Mouse (Mus musculus): ENCODE results near the gene Zfp54. TPM values are rescaled to one million over a fixed set of nuclear protein-coding genes. Genes with fewer than 3 reads are reported as not detected.
"Not testable (repeated sequence)": the region's sequence is repeated elsewhere in the genome, so short reads cannot be mapped to it uniquely, and the experiment has no call there.

Gene Zfp54
- 1 to 10 TPM; 1.3 to 1.4 TPM for total RNA-seq (2021)

GRCm38 (mm10) chr17:21422664-21423599 is at the start of gene Zfp54:
Gene Zfp54 (plus strand): TSS chr17:21423227.
- intact Hi-C loops (cut with DNase I), result loop anchor here (5.0 kb wide), 2 partner anchors 151 to 191 kb away; no protein-coding TSS in a partner anchor
- peak; percentile 24 to 80 for DNase-seq (ENCODE audit: extremely low spot score in 1 of 2, low spot score in 2 of 2)

GRCm38 (mm10) chr17:21375311-21375710 is 47.7 kb upstream of the Zfp54 start:
- intact Hi-C loops (cut with DNase I), result no loop called here
- DNase-seq (ENCODE audit: extremely low spot score in 1 of 2, low spot score in 2 of 2), result no peak

DNA sequence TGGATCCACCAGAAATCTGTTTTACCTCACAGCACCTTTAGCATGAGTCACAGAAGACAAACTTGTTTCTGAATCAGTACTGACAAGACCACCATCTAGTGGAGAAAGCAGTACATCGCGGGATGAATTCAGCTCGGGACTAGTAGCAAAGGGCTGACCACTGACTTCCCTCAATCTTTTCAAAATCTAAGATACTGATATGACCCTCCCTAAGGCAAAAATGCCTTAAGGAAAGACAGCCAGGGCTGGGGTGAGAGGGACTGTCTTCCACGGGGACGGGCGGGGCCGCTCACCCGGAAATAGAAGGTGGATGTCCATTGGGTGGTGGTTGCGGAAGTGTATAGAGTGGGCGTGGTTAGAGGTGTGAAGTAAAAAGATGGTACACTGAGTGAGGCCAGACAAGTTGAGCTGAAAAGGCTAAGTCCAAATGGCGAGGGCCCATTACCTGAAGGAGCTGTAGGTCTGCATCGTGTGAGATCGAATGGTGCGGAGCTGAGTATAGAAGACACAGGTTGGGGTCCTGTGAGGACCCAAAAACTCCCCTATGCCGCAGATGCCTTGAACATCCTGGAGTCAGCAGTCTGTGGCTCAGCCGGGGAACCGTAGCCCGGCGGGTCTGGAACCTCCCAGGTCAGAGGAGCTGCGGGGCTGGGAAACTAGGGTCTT is 39.5 kb upstream of the Zfp54 start, which contains the start of gene Zfp677:
Zfp677 (plus strand) TSS at position 358 of the 666 bp plus-strand sequence.
- DNase-seq (ENCODE audit: extremely low spot score in 1 of 2, low spot score in 2 of 2), result peak; percentile 13 to 63
- intact Hi-C loops (cut with DNase I), result no loop called here

GRCm38 (mm10) chr17:21384057-21384411 is 39.0 kb upstream of the Zfp54 start:
- intact Hi-C loops (cut with DNase I), result no loop called here
- no peak for DNase-seq (ENCODE audit: extremely low spot score in 1 of 2, low spot score in 2 of 2)

DNA sequence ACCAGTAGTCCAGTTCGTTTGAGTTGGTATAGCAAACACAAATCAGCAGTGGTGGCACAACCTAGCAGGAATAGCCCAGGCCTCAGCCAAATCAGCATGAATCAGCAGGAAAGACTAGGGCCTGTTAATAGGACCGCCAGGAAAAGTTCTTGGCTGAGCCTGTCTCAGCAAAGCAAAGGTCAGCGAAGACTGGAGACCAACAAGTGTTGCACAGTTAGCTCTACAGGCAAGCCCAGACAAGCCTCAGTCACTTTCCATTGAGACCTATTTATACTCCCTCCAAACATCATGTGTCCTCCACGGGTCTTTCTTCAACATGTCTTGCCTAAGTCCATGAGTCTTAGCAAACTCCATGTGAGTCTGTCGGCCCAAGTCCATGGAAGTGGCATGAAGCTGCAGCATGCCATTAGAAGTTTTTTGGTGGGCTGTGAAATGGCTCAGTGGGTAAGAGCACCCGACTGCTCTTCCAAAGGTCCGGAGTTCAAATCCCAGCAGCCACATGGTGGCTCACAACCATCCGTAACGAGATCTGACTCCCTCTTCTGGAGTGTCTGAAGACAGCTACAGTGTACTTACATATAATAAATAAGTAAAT is 15.9 kb downstream of the Zfp54 start:
- intact Hi-C loops (cut with DNase I); DNase-seq (ENCODE audit: extremely low spot score in 1 of 2, low spot score in 2 of 2): not testable (repeated sequence)

GRCm38 (mm10) chr17:21449669-21450068 is 26.6 kb downstream of the Zfp54 start:
- DNase-seq (ENCODE audit: extremely low spot score in 1 of 2, low spot score in 2 of 2), result peak; percentile 75 to 78
- intact Hi-C loops (cut with DNase I), result loop anchor here (10.0 kb wide), 1 partner anchor 65 kb away; no protein-coding TSS in a partner anchor

GRCm38 (mm10) chr17:21450138-21450704 is 27.2 kb downstream of the Zfp54 start, which contains the start of gene Zfp51:
Gene Zfp51 (plus strand): TSS chr17:21450374.
- intact Hi-C loops (cut with DNase I), result loop anchor here (10.0 kb wide), 1 partner anchor 65 kb away; no protein-coding TSS in a partner anchor

DNA sequence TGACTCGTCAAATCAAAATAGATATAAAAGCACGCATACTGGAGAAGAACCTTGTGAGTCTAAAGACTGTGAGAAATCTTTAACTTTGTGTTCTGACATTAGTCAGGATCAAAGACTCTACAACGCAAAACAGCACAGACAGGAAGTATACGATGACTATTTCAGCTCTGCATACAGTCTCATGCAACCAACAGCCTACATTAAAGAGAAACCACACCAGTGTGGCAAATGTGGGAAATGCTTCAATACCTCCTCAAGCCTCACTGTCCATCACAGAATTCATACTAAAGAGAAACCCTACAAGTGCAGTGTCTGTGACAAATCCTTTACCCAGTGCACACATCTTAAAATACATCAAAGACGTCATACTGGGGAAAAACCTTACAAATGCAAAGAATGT is 40.5 kb downstream of the Zfp54 start:
- no peak for DNase-seq (ENCODE audit: extremely low spot score in 1 of 2, low spot score in 2 of 2)
- intact Hi-C loops (cut with DNase I), result no loop called here

More at GRCm38 (mm10) chr17:21450138-21450704, 27.2 kb downstream of the Zfp54 start, which contains the start of gene Zfp51:
- peak; percentile 82 to 93 for DNase-seq (ENCODE audit: extremely low spot score in 1 of 2, low spot score in 2 of 2)

DNA sequence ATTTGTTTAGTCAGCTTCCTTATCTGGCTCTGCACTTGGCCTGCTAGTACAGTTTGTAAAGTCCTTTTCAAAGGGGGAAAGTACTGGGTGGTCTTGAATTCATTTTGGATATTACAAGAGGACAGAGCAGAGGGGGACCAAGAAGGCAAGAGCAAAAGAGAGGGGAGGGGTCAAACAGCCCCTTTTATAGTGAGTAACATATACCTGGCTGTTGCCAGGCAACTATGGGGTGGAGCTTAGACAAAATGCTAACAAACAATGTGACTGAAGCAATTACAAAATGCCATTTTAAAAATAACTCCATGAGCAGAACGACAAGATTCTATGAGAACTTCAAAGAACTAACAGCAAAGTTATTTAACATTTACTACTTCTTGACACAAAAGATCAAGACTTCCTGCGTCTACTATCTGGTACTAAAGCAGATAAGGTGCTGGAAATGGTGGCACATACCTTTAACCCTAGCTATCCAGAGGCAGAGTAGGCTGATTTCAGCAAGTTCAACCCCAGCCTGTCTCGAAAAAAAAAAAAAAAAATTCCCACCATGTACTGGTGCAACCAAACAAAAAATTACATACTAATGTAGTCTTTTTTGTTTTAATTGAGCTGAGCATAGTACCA is 49.1 kb downstream of the Zfp54 start:
- intact Hi-C loops (cut with DNase I), result no loop called here
- DNase-seq (ENCODE audit: extremely low spot score in 1 of 2, low spot score in 2 of 2), result no peak

DNA sequence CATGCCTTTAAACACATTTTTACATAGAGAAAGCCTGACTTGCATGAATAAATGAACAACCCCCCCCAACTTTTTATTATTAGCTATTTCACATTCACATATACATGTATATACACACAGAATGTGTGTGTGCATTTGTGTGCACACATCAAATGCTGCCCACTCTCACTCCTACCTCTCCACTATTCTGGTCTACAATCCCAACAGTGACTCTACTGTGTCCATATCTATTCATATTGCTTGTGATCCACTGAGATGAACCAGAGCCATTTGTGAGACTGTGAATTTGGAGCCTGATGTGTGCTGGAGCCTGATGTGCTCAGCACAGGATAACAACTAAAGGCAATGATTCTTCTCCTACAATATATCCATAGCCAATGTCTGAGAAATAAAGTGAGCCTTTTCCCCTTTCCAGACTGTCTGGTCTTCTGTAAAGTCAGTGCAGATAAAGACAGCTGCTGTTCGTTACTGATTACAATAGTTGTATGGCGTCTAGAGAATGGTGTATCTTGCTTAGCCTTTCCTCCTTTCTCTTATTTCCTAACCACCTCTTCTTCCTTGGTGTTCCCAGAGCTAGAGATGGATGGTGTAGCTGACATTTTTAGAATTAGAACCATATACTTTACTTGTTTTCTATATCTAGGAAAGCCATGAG is 49.8 kb downstream of the Zfp54 start:
- DNase-seq (ENCODE audit: extremely low spot score in 1 of 2, low spot score in 2 of 2), result no peak
- intact Hi-C loops (cut with DNase I), result no loop called here

GRCm38 (mm10) chr17:21473362-21474190 is 50.5 kb downstream of the Zfp54 start:
- intact Hi-C loops (cut with DNase I), result no loop called here
- no peak for DNase-seq (ENCODE audit: extremely low spot score in 1 of 2, low spot score in 2 of 2)

- intact Hi-C loops (cut with DNase I); DNase-seq (ENCODE audit: extremely low spot score in 1 of 2, low spot score in 2 of 2): not testable (repeated sequence)
Measured at GRCm38 (mm10) chr17:21474729-21475128, 51.7 kb downstream of the Zfp54 start.

GRCm38 (mm10) chr17:21475290-21475689 is 52.3 kb downstream of the Zfp54 start:
- DNase-seq (ENCODE audit: extremely low spot score in 1 of 2, low spot score in 2 of 2); intact Hi-C loops (cut with DNase I): not testable (repeated sequence)

DNA sequence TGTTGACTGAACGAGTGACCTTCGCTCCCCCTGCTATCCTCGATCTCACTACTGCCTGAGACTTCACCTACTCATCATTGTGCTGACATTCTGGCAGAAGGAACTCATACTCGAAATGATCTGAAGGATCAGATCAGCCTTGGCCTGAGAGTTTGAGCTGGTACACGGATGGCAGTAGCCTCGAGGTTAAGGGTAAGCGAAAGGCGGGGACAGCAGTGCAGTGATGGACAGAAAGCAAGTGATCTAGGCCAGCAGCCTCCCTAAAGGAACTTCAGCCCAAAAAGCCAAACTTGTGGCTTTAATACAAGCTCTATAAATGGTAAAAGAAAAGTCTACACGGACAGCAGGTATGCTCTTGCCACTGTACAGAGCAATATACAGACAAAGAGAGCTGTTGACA is 53.3 kb downstream of the Zfp54 start:
- intact Hi-C loops (cut with DNase I); DNase-seq (ENCODE audit: extremely low spot score in 1 of 2, low spot score in 2 of 2): not testable (repeated sequence)

- intact Hi-C loops (cut with DNase I); DNase-seq (ENCODE audit: extremely low spot score in 1 of 2, low spot score in 2 of 2): not testable (repeated sequence)
Measured at GRCm38 (mm10) chr17:21478103-21478777, 55.2 kb downstream of the Zfp54 start.
